Mouse (Mus musculus) gastrocnemius, adult 18-20 months (tissue): ENCODE measurements at regions not wholly inside any gene's neighbourhood (a gene's known extent, or its start where the extent isn't known, plus 50 kb on each side); places are given as distances from the start of the nearest gene placed in this dataset.

Source experiments
- DNase-seq: peaks from one replicate; pipeline ENCODE4 v3.0.0; 2021; ENCODE audit warnings: low spot score

- DNase-seq: no peak
Observed at GRCm38 (mm10) chr10:21482055-21482454, 105.0 kb downstream of the Aldh8a1 start.

- no peak for DNase-seq
Observed at GRCm38 (mm10) chr10:21482659-21483058, 105.6 kb downstream of the Aldh8a1 start.

GRCm38 (mm10) chr10:21483373-21483772, 106.3 kb downstream of the Aldh8a1 start:
- no peak for DNase-seq

GRCm38 (mm10) chr10:21488374-21488930, 104.5 kb upstream of the 1700020N01Rik start:
- no peak for DNase-seq

GRCm38 (mm10) chr10:21490910-21491309, 102.0 kb upstream of the 1700020N01Rik start:
- DNase-seq: no peak

GRCm38 (mm10) chr10:21492254-21492894, 100.6 kb upstream of the 1700020N01Rik start:
- DNase-seq: no peak

GRCm38 (mm10) chr10:21494536-21494935, 98.4 kb upstream of the 1700020N01Rik start:
- DNase-seq: no peak

- no peak for DNase-seq
Observed at GRCm38 (mm10) chr10:21497110-21497509, 95.8 kb upstream of the 1700020N01Rik start.

- DNase-seq: no peak
Observed at GRCm38 (mm10) chr10:21498143-21498542, 94.8 kb upstream of the 1700020N01Rik start.

GRCm38 (mm10) chr10:21501658-21502057, 91.3 kb upstream of the 1700020N01Rik start:
- DNase-seq: no peak

GRCm38 (mm10) chr10:21504431-21504830, 88.5 kb upstream of the 1700020N01Rik start:
- no peak for DNase-seq

- no peak for DNase-seq
Observed at GRCm38 (mm10) chr10:21511386-21511785, 81.6 kb upstream of the 1700020N01Rik start.

- no peak for DNase-seq
Observed at GRCm38 (mm10) chr10:21512486-21512885, 80.5 kb upstream of the 1700020N01Rik start.

- DNase-seq: no peak
Observed at GRCm38 (mm10) chr10:21517721-21518120, 75.2 kb upstream of the 1700020N01Rik start.

- DNase-seq: no peak
Observed at GRCm38 (mm10) chr10:21520854-21521253, 72.1 kb upstream of the 1700020N01Rik start.

- no peak for DNase-seq
Observed at GRCm38 (mm10) chr10:21525555-21525954, 67.4 kb upstream of the 1700020N01Rik start.

- DNase-seq: no peak
Observed at GRCm38 (mm10) chr10:21528396-21528795, 64.5 kb upstream of the 1700020N01Rik start.

- no peak for DNase-seq
Observed at GRCm38 (mm10) chr10:21529098-21529749, 63.7 kb upstream of the 1700020N01Rik start.

GRCm38 (mm10) chr10:21532142-21532541, 60.8 kb upstream of the 1700020N01Rik start:
- no peak for DNase-seq

- no peak for DNase-seq
Observed at GRCm38 (mm10) chr10:21535631-21536030, 57.3 kb upstream of the 1700020N01Rik start.

GRCm38 (mm10) chr10:21538481-21538880, 54.5 kb upstream of the 1700020N01Rik start:
- DNase-seq: no peak
